Mouse (Mus musculus) embryonic facial prominence, embryonic 12.5 days (tissue): ENCODE measurements at regions not wholly inside any gene's neighbourhood (a gene's known extent, or its start where the extent isn't known, plus 50 kb on each side); places are given as distances from the start of the nearest gene placed in this dataset.

Source experiments
- ATAC-seq: fragments of 200-750 bp; cut with Nextera tagmentation; 2 replicates; pipeline ENCODE4 v1.8.0; 2017; ENCODE audit not compliant: insufficient number of reproducible peaks, insufficient read depth, low FRiP score, low TSS enrichment
- H3K27ac ChIP-seq: fragments of 300-500 bp; sonication (generic); 2 replicates; pipeline ENCODE4 v1.5.1; 2016; ENCODE audit warnings: mild to moderate bottlenecking
- H3K27me3 ChIP-seq: fragments of 300-500 bp; sonication (generic); 2 replicates; pipeline ENCODE4 v1.6.1; 2016; ENCODE audit warnings: mild to moderate bottlenecking, moderate library complexity
- H3K36me3 ChIP-seq: fragments of 300-500 bp; sonication (generic); 2 replicates; pipeline ENCODE4 v1.6.1; 2016; ENCODE audit warnings: mild to moderate bottlenecking
- H3K4me1 ChIP-seq: fragments of 300-500 bp; sonication (generic); 2 replicates; pipeline ENCODE4 v1.6.1; 2016
- H3K4me2 ChIP-seq: fragments of 300-500 bp; sonication (generic); replicated peaks from 2 replicates; pipeline ENCODE4 v1.6.1; 2016; ENCODE audit warnings: mild to moderate bottlenecking, moderate library complexity
- H3K4me3 ChIP-seq: fragments of 300-500 bp; sonication (generic); 2 replicates; pipeline ENCODE4 v1.5.1; 2016; ENCODE audit warnings: mild to moderate bottlenecking
- H3K9ac ChIP-seq: fragments of 300-500 bp; sonication (generic); 2 replicates; pipeline ENCODE4 v1.6.1; 2016; ENCODE audit warnings: mild to moderate bottlenecking, moderate library complexity
- H3K9me3 ChIP-seq: fragments of 300-500 bp; sonication (generic); 2 replicates; pipeline ENCODE4 v1.6.1; 2016; ENCODE audit warnings: mild to moderate bottlenecking, moderate library complexity
- WGBS: fragments of 180-500 bp; shearing (Covaris S2); methylation state at CpG from one replicate; pipeline ENCODE4 v1.1.7; 2016; 5-methylcytosine and 5-hydroxymethylcytosine counted together

GRCm38 (mm10) chr12:31130434-31130833 is 56.8 kb downstream of the Fam110c start:
- Histone ChIP-seq H3K4me1 (0 out of 2 replicates have a peak, but pooled peaks cover 3% of the 10 kb centered on the region), H3K27me3 (no peaks in the 10 kb centered on the region; the same call in 1 of the 2 replicates), H3K36me3 (no peaks in the 10 kb centered on the region), H3K4me2 (no peak overlapping the region), H3K27ac (no peak overlapping the region), H3K4me3 (no peak overlapping the region), H3K9ac (no peak overlapping the region), H3K9me3 (no peaks in the 10 kb centered on the region)
- no peak for ATAC-seq
- 61% methylated on average over 2 of the region's 2 CpGs for WGBS

DNA sequence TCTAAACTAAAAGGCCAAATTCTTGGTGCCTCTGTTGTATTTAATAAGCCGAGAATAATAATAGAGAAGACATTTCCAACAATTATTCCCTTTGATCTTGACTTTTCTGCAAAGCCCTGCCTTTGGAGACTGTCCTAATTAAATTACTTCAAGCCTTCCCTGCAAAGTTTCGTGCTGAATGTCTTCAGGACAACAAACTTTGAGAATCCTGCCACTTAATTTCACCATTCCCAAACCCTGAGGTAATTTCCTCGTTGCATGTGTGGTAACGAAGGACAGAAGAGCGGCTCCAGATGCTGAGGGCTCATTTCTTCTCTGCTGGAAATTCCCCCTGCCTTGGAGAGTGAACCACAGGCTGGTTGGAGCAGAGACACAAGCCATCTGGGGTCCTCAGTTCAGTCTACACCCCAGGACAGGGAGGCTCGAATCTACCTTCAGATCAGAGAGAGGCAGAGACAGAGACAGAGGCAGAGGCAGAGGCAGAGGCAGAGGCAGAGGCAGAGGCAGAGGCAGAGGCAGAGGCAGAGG is 60.9 kb downstream of the Fam110c start:
- Histone ChIP-seq H3K27ac (peak overlapping the region; percentile 70), H3K4me2 (no peak overlapping the region)

GRCm38 (mm10) chr12:31136364-31136763 is 62.7 kb downstream of the Fam110c start:
- ATAC-seq, result no peak
- H3K36me3 ChIP-seq, result no peaks in the 10 kb centered on the region
- H3K4me1 ChIP-seq, result 0 out of 2 replicates have a peak, but pooled peaks cover 7% of the 10 kb centered on the region
- H3K4me3 ChIP-seq, result no peak overlapping the region
- no peaks in the 10 kb centered on the region for H3K27me3 ChIP-seq
- H3K4me2 ChIP-seq, result no peak overlapping the region
- no peak overlapping the region for H3K27ac ChIP-seq
- H3K9ac ChIP-seq, result no peak overlapping the region
- 74% methylated on average over 10 of the region's 10 CpGs for WGBS
- no peaks in the 10 kb centered on the region for H3K9me3 ChIP-seq

More for the DNA sequence above, 60.9 kb downstream of the Fam110c start:
- Histone ChIP-seq H3K4me3 (no peak overlapping the region), H3K4me1 (0 out of 2 replicates have a peak, but pooled peaks cover 7% of the 10 kb centered on the region), H3K27me3 (no peaks in the 10 kb centered on the region), H3K9me3 (no peaks in the 10 kb centered on the region), H3K9ac (no peak overlapping the region), H3K36me3 (no peaks in the 10 kb centered on the region)
- ATAC-seq, result no peak
- WGBS, result 33% methylated on average over 6 of the region's 6 CpGs

GRCm38 (mm10) chr12:31136911-31137310 is 63.2 kb downstream of the Fam110c start:
- no peak for ATAC-seq
- Histone ChIP-seq H3K9ac (no peak overlapping the region), H3K9me3 (no peaks in the 10 kb centered on the region), H3K4me2 (no peak overlapping the region), H3K4me1 (0 out of 2 replicates have a peak, but pooled peaks cover 7% of the 10 kb centered on the region), H3K27ac (no peak overlapping the region), H3K36me3 (no peaks in the 10 kb centered on the region), H3K27me3 (no peaks in the 10 kb centered on the region), H3K4me3 (no peak overlapping the region)
- WGBS, result 31% methylated on average over 3 of the region's 3 CpGs

DNA sequence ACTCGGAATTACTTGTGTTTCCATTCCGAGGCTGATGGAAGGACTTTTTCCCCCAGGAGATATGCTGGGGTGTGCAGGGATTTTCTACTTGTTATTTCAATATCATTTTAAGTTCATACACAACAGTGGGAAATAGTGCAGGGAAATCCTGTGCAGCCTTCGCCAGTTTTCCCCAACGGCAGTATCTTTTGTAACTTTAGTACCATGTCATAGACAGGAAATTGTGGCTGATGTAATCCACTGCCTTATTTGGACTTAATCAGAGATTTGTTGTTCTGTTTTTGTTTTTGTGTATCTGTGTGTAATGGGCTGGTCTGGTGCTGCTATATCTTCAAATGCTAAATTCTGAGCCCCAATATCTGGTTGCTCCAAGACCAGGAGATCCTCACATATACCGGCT is 63.8 kb downstream of the Fam110c start:
- ATAC-seq, result no peak
- WGBS, result 41% methylated on average over 5 of the region's 5 CpGs

DNA sequence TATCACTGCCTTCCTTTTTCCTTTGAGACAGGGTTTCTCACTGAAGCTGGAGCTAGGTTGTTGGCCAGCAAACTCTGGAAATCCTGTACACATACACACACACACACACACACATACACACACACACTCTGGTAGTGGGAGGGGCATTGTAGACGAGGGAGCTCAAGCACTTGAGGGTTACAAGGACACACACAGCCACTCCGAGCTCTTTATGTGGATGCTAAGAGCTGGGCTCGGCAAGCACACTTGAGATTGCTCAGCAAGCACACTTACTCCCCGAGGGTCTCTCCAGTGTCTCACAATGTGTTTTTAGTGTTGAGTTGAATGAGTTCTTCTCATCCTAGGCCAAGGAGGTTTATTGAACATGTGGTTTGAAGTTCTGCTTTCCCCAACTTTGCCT is 66.2 kb downstream of the Fam110c start:
- no peak overlapping the region for H3K4me3 ChIP-seq
- no peaks in the 10 kb centered on the region for H3K36me3 ChIP-seq
- no peak for ATAC-seq
- no peaks in the 10 kb centered on the region for H3K27me3 ChIP-seq
- no peak overlapping the region for H3K9ac ChIP-seq
- H3K9me3 ChIP-seq, result no peaks in the 10 kb centered on the region
- 0 out of 2 replicates have a peak, but pooled peaks cover 4% of the 10 kb centered on the region for H3K4me1 ChIP-seq
- 67% methylated on average over 4 of the region's 4 CpGs for WGBS
- no peak overlapping the region for H3K4me2 ChIP-seq
- H3K27ac ChIP-seq, result no peak overlapping the region

More for the DNA sequence above, 63.8 kb downstream of the Fam110c start:
- no peaks in the 10 kb centered on the region for H3K36me3 ChIP-seq
- no peak overlapping the region for H3K9ac ChIP-seq
- no peaks in the 10 kb centered on the region for H3K9me3 ChIP-seq
- 0 out of 2 replicates have a peak, but pooled peaks cover 7% of the 10 kb centered on the region for H3K4me1 ChIP-seq
- H3K4me2 ChIP-seq, result no peak overlapping the region
- H3K27ac ChIP-seq, result no peak overlapping the region
- no peaks in the 10 kb centered on the region for H3K27me3 ChIP-seq
- H3K4me3 ChIP-seq, result no peak overlapping the region

- no peak for ATAC-seq
- no peaks in the 10 kb centered on the region for H3K27me3 ChIP-seq
- H3K4me1 ChIP-seq, result peaks cover 3% of the 10 kb centered on the region; the same call in 1 of the 2 replicates
Measured at GRCm38 (mm10) chr12:31143266-31143665, 69.6 kb downstream of the Fam110c start.

DNA sequence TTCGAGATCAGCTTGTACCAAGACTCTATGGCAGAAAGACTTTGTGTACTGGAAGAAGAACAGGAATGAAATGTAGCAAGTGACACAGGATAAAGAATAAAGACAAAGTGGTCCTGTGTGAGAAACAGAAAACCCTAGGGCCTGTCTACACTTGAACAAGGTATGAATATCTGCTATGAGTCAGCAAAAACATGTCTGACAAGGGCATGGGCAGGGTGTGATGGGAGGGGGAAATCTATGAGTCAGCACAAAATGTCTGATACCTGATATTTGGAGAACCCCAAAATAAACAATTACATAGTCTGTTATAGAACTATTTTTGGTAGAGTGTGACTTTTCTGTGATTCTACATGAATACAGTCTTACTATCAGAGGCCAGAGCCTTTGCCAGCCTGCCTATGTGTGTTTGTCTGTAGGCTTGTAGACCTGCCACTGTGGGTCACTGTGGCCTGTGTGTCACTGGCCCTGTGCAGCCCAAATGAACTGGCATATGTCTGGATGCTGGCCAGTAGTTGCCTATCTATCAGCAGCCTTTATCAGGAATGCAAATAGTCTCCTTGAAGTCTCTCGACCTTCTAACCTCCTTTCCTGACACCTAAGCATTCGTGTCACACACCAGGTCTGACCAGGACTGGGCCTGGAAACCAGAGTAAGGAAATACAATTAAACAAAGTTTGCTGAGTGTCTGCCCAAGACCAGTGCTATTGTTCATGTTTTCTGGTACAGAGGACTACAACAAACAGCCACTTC is 71.5 kb downstream of the Fam110c start:
- H3K27me3 ChIP-seq, result no peaks in the 10 kb centered on the region
- WGBS, result 66% methylated on average over 3 of the region's 3 CpGs

More at GRCm38 (mm10) chr12:31143266-31143665, 69.6 kb downstream of the Fam110c start:
- Histone ChIP-seq H3K4me2 (no peak overlapping the region), H3K9ac (no peak overlapping the region), H3K4me3 (no peak overlapping the region), H3K36me3 (no peaks in the 10 kb centered on the region), H3K9me3 (no peaks in the 10 kb centered on the region), H3K27ac (no peak overlapping the region)
- WGBS, result 86% methylated on average over 6 of the region's 6 CpGs

DNA sequence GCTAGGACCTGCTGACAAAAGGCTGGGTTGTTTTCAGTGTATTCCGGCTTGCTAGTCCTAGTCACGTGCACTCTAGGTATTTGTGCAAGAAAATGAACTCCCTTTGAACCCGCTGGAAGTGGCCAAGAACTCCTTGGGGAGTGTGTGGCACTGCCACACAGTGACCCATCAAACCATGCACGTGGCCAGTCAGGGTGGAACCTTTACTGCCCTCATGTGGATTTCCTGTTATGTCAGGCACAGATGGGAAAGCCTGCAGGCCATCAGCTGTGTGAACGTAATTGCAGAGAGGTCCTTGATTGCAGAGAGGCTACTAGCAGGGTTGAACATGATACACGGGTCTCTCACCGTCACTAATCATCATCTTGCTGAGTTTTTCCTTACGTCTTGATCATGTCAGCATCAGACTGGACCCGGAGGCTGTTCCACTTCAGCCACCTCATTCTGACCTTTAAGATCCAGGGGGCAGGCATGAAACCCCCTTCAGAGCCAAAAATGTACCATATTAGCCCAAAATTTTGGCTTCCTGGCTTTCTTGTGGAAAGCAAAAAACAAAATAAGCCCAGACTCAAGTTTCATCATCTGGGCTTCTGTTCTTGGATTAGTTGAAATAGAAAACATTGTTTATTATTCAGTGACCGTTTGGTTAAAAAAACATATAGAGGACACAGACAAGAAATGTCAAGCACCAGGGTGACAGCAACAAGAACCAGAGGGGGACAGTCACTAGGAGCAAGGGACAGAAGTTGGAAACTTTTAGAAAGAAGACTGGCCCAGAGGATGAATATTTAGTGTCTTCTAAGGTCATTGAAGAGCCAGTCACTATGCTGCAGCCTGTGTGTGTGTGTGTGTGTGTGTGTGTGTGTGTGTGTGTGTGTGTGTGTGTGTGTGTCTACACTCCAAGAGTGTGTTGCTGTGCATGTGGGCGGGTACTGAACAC is 75.0 kb downstream of the Fam110c start:
- peaks cover 14% of the 10 kb centered on the region; the same call in 1 of the 2 replicates for H3K4me1 ChIP-seq
- no peak overlapping the region for H3K4me3 ChIP-seq
- peak; percentile 60; the same call in 1 of the 2 replicates for ATAC-seq
- H3K27ac ChIP-seq, result 0 out of 2 replicates have a peak overlapping the region, but pooled peaks have one; percentile 50
- H3K4me2 ChIP-seq, result no peak overlapping the region
- WGBS, result 39% methylated on average over 11 of the region's 11 CpGs
- no peaks in the 10 kb centered on the region for H3K9me3 ChIP-seq
- no peaks in the 10 kb centered on the region for H3K27me3 ChIP-seq
- no peak overlapping the region for H3K9ac ChIP-seq
- no peaks in the 10 kb centered on the region for H3K36me3 ChIP-seq

More for the DNA sequence above, 71.5 kb downstream of the Fam110c start:
- no peaks in the 10 kb centered on the region for H3K9me3 ChIP-seq
- H3K27ac ChIP-seq, result no peak overlapping the region
- no peak overlapping the region for H3K4me2 ChIP-seq
- no peak for ATAC-seq
- no peaks in the 10 kb centered on the region for H3K36me3 ChIP-seq
- H3K4me1 ChIP-seq, result peaks cover 14% of the 10 kb centered on the region; the same call in 1 of the 2 replicates
- no peak overlapping the region for H3K4me3 ChIP-seq
- H3K9ac ChIP-seq, result no peak overlapping the region

- Histone ChIP-seq H3K4me2 (no peak overlapping the region), H3K4me3 (no peak overlapping the region), H3K27ac (no peak overlapping the region), H3K9ac (no peak overlapping the region), H3K9me3 (no peaks in the 10 kb centered on the region), H3K36me3 (no peaks in the 10 kb centered on the region), H3K27me3 (no peaks in the 10 kb centered on the region), H3K4me1 (peaks cover 6% of the 10 kb centered on the region; the same call in 1 of the 2 replicates)
- no peak for ATAC-seq
- 63% methylated on average over 2 of the region's 2 CpGs for WGBS
Measured at GRCm38 (mm10) chr12:31153720-31154119, 80.1 kb downstream of the Fam110c start.

GRCm38 (mm10) chr12:31154608-31155011 is 80.9 kb downstream of the Fam110c start:
- H3K4me2 ChIP-seq, result no peak overlapping the region
- H3K9ac ChIP-seq, result no peak overlapping the region
- H3K27ac ChIP-seq, result no peak overlapping the region
- no peak overlapping the region for H3K4me3 ChIP-seq
- WGBS, result 44% methylated on average over 5 of the region's 5 CpGs
- H3K4me1 ChIP-seq, result 0 out of 2 replicates have a peak, but pooled peaks cover 3% of the 10 kb centered on the region
- H3K36me3 ChIP-seq, result no peaks in the 10 kb centered on the region
- H3K9me3 ChIP-seq, result no peaks in the 10 kb centered on the region
- ATAC-seq, result no peak
- no peaks in the 10 kb centered on the region for H3K27me3 ChIP-seq
